Mouse (Mus musculus): ENCODE results near the gene Arsg. TPM values are rescaled to one million over a fixed set of nuclear protein-coding genes. Genes with fewer than 3 reads are reported as not detected.

The Arsg gene
- 10 to 100 TPM; 10.4 to 11.2 TPM for total RNA-seq (2021)
- long read RNA-seq, experiment 1, partial matches to known transcripts: 0 of 7 reads
- long read RNA-seq, experiment 1, other reads (novel, unspliced or antisense): 4 of 7 reads
- long read RNA-seq, experiment 2, partial matches to known transcripts: 7 of 20 reads
- long read RNA-seq, experiment 2, other reads (novel, unspliced or antisense): 11 of 20 reads

- peak; percentile 82 to 83 for DNase-seq (ENCODE audit: low spot score in 2 of 2)
These were observed at the start of gene Arsg, which contains the start of gene Slc16a6 for GRCm38 (mm10) chr11:109473171-109474085. Arsg (plus strand) TSS chr11:109473374. Slc16a6 (minus strand) TSS chr11:109473598.

DNA sequence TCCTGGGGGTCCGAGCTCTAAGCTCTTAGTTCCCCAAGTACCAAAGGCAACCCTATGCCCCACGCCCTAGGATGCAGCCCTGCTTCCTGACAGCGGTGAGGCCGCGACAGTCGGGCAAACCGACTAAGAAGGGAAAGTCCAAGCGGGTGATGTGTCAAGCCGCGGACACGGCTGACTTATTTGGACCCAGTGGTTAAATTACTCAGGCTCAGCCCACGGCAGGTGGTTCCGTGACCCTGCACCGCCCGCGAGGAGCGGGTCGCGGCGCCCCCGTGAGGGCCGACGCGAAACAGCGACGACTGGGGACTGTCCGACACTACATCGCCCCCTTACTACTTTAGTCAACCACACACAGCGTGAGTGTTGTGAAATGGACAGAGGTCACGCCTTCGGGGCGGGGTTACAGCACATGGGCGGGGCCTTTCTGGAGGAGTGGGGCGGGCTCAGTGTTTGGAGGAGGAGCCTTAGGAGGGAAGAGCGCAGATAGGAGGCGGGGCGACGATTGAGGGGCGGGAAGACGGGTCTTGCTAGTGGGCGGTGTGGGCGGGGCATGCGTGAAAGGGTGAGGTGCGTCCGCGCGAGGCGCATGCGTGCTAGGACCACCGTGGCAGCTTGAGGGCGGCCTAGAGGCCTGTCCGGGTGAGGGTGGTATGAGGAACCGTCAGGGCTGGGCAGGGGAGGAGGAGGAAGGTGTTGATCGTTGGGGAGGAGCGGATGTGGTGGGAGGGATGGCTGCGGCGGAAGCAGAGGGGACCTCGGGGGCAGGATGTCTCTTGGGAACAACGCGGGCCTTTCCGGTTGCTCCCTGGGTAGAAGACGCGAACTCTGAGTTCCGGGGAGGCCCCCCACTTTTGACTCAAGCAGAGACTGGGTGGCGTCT, 47.5 kb upstream of the Arsg start, which contains the start of gene Amz2:
Amz2 (plus strand) TSS at position 555 of the 880 bp plus-strand sequence.
- DNase-seq (ENCODE audit: low spot score in 2 of 2): peak; percentile 97 to 99

DNA sequence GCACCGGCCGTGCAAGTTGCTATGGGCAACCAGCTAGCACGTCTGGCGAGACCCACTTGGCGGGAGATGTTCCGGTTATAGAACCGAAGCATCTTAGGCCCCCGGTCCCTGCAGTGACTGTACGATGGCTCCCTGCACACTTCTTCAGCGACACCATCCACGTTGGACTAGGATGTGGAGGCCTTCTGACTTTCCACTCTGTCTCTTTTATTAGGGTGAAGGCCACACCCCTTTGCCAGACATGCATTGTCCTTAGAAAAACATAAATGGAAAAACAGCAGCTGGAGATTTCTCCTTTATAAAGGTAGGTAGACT, 46.9 kb upstream of the Arsg start:
- DNase-seq (ENCODE audit: low spot score in 2 of 2): no peak

DNA sequence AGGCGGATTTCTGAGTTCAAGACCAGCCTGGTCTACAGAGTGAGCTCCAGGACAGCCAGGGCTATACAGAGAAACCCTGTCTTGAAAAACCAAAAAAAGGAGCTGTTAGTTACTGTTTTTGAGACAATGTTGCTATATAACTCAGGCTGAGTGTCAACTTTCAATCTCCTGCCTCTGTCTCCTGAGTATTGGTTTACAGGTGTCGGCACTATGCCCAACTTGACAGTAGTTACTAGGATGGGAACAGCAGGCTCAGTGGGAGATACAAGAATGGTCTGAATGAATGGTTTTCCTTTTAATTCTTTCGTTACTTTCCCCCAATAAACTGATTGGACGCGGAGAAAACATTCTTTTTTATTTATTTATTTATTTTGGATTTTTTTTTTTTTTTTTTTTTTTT, 45.8 kb upstream of the Arsg start:
- no peak for DNase-seq (ENCODE audit: low spot score in 2 of 2)

DNA sequence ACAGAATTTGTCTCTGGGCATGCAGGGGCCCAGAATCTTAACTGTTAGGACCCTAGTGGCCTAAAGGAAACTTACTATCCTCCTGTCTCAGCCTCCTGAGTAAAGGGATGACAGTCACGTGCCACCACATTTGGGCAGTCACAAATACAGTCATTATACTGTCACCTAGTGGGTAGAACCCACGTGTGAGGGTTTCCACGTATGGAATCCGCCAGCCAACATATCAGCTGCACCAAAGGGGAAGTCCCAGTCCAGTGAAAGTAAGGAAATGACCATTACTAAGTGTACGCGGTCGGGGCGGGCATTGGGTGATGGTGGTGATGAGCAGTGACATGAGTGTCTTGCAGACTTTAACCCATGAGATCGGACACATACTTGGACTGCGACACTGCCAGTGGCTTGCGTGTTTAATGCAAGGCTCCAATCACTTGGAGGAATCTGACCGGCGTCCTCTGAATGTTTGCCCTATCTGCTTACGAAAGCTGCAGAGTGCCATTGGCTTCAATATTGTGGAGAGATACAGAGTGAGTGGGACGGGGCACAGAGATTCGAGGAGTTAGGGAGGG, 38.9 kb upstream of the Arsg start:
- DNase-seq (ENCODE audit: low spot score in 2 of 2): no peak

GRCm38 (mm10) chr11:109436889-109437288, 36.3 kb upstream of the Arsg start:
- DNase-seq (ENCODE audit: low spot score in 2 of 2): no peak

- no peak for DNase-seq (ENCODE audit: low spot score in 2 of 2)
These were observed 34.0 kb upstream of the Arsg start for GRCm38 (mm10) chr11:109439209-109439608.

DNA sequence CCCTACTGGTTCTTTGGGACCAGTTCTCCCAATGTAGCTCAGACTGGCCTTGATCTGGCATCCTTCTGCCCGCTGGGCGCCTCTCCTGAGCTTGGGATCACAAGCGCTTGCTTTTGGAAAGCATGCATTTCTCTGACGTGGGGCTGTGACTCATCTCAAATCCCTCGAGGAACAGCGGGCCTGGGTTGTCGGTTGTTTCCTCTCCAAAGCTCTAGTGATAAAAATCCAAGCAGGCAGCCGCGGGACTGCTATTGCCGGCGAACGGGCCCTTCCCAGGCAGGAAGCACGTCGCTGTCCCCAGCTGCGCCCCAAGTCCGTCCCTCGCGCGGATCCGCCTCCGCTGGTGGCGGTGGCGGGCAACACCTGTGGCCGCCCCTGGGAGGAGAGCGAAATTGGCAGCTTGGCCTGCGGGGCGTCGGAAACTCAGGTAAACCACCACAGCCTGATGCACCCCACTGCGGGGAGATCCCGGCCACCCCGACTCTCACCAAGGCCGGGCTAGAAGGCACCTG, 33.3 kb upstream of the Arsg start:
- DNase-seq (ENCODE audit: low spot score in 2 of 2): peak; percentile 53 to 58

DNA sequence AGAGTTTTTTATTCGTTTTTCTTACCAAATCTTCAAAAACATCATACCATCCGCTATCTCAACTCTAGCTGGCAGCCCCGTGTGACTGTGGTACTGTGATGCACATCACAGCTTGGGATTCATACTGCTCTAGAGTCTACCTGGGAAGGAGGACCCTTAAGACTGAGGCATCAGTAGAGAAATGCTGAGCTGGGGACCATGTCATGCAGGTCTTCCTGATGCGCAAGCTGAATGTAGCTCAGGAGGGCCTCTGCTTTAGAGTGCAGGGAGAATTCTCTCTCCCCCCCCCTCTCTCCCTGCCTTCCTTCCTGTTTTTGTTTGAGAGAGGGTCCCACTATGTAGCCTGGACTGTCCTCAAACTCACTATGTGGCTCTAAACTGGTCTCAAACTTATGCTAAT, 32.5 kb upstream of the Arsg start:
- no peak for DNase-seq (ENCODE audit: low spot score in 2 of 2)

DNA sequence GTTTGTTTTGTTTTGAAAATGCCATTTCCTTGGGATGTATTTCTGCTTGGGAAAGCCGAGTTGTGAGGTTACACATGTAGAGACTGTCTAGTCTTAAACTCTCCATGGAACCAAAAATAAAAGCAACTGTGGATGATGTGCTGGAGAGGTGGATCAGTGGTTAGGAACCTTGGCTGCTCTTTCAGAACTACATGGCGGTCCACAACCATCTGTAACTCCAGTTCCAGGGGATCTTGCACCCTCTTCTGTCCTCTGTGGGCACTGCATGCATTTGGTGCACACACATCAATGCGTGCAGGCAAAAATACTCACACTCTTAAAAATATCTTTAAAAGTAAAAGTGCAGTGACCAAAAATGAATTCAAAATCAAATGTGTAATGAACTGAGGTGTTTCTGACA, 32.1 kb upstream of the Arsg start:
- no peak for DNase-seq (ENCODE audit: low spot score in 2 of 2)

- DNase-seq (ENCODE audit: low spot score in 2 of 2): no peak
These were observed 30.9 kb upstream of the Arsg start for GRCm38 (mm10) chr11:109442166-109442730.

DNA sequence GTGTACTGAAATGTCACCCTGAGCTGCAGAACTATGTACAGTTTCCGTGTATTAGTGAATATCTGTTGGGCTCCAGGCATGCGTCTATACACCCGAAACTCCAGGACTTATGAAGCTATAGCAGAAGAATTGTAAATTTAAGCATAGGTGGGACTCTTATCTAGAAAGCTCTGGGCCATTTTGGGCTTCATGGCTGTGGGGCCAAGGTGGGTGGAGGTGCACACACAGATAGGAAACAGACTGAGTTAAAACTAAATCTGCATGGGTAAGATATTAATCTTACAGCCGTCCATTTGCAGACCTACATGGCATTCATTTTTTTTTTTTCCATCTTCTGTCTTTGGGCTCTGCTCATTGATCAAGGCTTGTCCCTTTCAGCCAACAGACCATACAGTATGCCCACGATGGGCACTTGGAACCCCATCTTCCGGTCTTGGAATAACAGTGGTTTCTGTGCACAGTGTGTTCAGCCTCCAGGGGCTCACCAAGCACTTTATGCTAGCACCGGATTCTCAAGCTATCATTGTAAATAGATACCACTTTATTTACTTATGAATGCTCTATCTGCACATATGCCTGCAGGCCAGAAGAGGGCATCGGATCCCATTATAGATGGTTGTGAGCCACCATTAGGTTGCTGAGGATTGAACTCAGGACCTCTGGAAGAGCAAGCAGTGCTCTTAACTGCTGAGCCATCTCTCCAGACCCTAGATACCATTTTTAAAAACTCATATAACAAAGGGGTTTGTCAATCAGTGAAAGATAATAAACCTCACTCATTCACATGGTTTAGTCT, 29.5 kb upstream of the Arsg start:
- DNase-seq (ENCODE audit: low spot score in 2 of 2): no peak

DNA sequence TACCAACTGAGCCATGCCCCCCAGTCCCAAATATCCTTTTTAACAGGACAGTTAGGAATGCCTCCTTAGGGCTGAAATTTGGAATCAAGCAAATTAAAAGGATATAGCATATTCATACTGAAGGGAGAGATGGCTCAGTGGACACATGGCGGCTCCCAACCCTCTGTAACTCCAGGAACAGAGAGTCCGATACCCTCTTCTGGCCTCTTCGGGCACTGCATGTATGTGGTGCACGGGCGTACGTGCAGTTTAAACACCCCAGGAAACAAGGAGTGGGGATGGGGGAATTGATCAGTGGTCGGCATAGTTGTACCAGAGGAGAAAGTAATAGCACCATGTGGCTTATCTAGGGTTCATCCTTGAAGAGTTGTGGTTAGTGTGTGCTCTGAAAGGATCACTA, 28.6 kb upstream of the Arsg start:
- no peak for DNase-seq (ENCODE audit: low spot score in 2 of 2)

DNA sequence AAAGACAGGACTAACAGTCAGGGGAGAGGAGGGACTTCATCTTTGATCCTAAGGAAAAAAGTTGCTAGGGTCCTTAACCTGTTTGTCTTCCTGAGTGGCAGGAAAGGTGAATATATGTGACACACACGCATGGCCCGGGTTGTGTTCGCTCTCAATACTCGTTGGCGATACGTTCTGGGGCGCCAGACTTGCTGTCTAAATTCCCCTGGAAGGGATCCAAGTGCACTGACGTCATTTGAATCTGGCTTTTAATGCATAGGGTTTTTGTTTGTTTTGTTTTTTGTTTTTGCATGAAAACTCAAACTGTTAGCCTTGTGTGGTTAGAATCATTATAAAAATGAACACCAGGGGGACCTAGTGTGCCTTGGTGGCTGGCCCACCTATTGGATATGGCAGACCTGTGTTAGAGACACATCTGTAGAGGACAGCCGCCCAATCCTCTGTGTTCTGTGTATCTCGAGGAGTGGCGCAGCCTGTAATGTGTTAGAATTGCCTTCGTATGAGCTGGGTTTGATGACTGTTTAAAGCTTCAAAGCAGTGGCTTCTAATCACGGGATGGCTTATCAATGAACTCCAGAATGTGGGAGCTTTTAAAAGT, 27.6 kb upstream of the Arsg start:
- peak in 1 of 2 experiments; percentile 67 for DNase-seq (ENCODE audit: low spot score in 2 of 2)

- DNase-seq (ENCODE audit: low spot score in 2 of 2): no peak
These were observed 22.0 kb upstream of the Arsg start for GRCm38 (mm10) chr11:109451169-109451568.

DNA sequence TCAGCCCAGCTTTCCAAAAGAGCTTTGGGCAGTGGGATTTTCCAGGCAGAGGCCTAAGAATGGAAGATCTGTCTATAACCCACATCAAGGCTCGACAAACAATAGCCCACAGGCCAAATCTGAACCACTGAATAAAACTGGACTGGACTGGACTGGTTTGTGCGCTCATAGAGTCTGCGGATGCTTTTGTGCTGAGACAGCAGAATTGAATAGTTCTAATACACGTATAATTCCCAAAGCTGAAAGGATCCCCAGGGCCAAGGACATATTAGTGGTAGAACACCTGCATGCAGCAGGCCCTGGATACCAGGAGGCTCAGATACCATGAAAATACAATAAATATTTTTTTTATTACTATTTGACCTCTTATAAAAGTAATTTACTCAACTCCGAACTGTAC, 16.9 kb upstream of the Arsg start:
- no peak for DNase-seq (ENCODE audit: low spot score in 2 of 2)

DNA sequence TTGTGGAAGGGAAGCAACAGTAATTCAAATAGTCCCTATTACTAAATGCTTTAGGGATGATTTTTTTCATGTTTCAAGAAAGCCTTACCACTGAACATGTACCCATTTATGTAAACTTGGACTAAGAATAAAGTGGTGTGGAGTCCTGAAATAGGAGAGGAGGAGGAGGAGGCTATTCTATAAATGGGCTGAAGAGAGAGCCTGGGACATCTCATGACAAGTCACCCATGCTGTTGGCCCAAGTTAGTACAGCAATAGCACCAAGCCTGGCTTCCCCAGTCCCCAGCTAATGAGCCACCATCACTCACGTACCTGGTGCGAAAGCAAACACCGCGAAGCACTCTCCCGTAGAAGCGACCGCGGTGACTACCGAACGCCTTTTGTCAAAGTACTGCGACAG, 15.0 kb upstream of the Arsg start:
- no peak for DNase-seq (ENCODE audit: low spot score in 2 of 2)

GRCm38 (mm10) chr11:109460586-109460985, 12.6 kb upstream of the Arsg start:
- no peak for DNase-seq (ENCODE audit: low spot score in 2 of 2)

DNA sequence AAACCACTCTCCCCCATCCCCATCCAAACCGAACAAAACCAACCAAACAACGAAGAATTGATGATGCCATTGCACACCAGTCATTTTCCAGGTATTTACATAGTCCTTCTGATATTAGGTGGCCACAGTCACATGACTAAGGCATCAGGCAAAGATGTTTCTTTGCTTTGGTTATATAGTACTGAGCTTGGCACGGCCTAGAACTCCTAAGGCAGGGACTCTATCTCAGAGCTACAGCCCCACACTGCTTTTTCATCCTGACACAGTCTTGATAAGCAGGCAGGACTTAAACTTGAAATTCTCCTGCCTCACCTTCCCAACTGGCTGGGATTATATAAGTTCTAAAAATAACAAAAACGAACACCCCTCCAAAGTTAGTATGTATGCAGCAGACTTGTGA, 8.1 kb upstream of the Arsg start:
- DNase-seq (ENCODE audit: low spot score in 2 of 2): no peak

GRCm38 (mm10) chr11:109466987-109467386, 6.2 kb upstream of the Arsg start:
- DNase-seq (ENCODE audit: low spot score in 2 of 2): no peak
